Mouse (Mus musculus) erythroblast, embryonic 14.5 days (primary cell): ENCODE measurements around the gene Tnfaip8l3.

ENCODE experiments used
- GATA1 ChIP-seq: IDR thresholded peaks from 2 replicates; pipeline ENCODE4 v1.6.1; 2012; ENCODE audit warnings: low read length, inconsistent platforms, mixed read lengths
- TAL1 ChIP-seq: IDR thresholded peaks from 3 replicates; pipeline ENCODE4 v1.6.1; 2012; ENCODE audit warnings: low read length, inconsistent platforms, mixed read lengths

DNA sequence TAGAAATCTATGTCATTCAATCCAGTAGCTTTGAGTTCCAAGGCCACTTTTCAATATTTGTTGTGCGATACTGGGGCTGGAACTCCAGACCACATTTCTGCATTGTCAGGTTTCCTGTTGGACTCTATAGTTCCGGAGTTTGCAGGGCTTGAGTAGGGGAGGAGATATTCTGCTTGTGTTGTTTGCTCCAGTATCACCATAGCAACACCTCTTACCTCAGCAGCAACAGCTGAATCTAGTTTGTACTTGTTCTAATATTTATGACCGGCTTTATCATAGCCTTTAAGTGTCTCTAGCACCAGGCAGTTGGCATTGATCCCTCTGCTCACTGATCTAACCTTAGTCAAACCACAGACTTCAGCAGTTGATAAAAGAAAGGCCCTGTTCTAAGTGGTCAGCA is 45.4 kb downstream of the Tnfaip8l3 start:
- no peak for TF ChIP-seq GATA1
- TF ChIP-seq TAL1: no peak
